Mouse (Mus musculus) monocyte, adult 5-6 weeks (primary cell): ENCODE data around the gene Tbx15. TPM values are rescaled to one million over a fixed set of nuclear protein-coding genes. Genes with fewer than 3 reads are reported as not detected.

Source experiments
- ATAC-seq: fragments of 153-309, 156-312 bp; replicated peaks from 2 replicates; pipeline ENCODE4 v1.8.0; 2017; ENCODE audit warnings: mild to moderate bottlenecking; ENCODE audit not compliant: low TSS enrichment, insufficient number of reproducible peaks, severe bottlenecking, poor library complexity, low FRiP score
- total RNA-seq: library from RNA; stranded (forward); fragments of 200-1000, 200-491, 200-594 nt; gene quantifications from 3 replicates; pipeline ENCODE4 v1.2.3, GENCODE M21; 2017

Tbx15 gene
- total RNA-seq, 1 experiment from 2014 or later = not detected

DNA sequence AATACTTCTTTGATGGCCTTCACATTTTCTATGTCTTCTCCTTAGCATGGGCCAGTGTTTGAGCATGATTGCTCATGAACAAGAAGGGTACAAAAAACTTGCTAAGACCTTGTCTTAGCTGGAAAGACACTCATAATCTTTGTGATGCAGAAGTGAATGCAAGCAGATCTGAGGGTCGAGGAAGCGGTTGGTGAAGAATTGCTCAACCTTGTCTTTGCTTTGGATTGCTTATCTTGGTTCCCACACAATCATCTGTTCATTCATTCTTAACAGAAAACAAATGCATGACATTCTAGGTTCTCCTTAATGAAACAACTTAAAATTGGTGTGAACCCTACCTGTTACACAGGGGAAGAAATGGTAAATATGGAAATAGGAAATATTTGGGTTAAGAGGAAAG lies 82.2 kb downstream of the Tbx15 start:
- ATAC-seq = no peak

DNA sequence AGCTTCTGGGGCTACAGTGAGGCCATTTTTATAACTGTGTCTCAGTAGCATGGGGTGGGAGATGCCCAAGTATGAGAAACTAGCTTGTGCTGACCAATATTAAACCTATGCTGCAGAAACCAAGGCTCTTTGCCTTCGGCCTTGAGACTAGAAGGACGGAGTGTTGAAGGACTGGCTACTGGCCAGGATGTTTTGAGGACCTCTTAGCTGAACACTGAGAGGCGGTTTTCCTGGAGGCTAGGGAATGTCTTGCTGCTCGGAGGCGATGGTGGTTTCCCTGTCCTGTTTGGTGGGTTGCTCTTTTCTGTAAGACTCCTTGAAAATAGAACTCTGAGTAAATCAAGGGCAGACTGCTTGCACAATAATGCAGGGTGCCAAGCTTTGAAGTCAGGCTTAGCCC lies 89.1 kb downstream of the Tbx15 start:
- ATAC-seq = no peak

GRCm38 (mm10) chr3:99331086-99331485 lies 90.9 kb downstream of the Tbx15 start:
- no peak for ATAC-seq

GRCm38 (mm10) chr3:99336866-99337265 lies 96.7 kb downstream of the Tbx15 start:
- ATAC-seq = no peak

DNA sequence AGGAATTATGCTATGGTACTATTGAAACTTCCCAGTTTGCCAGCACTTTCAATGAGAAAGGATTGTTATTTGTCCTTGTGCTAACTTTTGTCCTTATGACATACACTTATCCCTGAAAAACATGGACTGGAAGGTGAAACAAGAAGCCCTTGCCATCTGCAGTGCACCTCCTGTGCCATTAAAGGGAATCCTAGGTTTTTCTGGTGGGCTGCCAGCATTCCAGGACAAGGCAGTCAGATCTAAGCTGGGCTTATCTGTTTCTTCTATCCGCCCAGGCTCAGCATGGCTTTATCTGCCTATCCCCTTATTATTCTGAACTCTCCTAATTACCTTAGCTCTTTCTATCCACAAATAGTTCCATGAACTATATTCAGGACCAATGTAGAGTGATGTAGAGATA lies 98.6 kb downstream of the Tbx15 start:
- no peak for ATAC-seq

- no peak for ATAC-seq
These were observed 99.8 kb downstream of the Tbx15 start for GRCm38 (mm10) chr3:99340021-99340420.

DNA sequence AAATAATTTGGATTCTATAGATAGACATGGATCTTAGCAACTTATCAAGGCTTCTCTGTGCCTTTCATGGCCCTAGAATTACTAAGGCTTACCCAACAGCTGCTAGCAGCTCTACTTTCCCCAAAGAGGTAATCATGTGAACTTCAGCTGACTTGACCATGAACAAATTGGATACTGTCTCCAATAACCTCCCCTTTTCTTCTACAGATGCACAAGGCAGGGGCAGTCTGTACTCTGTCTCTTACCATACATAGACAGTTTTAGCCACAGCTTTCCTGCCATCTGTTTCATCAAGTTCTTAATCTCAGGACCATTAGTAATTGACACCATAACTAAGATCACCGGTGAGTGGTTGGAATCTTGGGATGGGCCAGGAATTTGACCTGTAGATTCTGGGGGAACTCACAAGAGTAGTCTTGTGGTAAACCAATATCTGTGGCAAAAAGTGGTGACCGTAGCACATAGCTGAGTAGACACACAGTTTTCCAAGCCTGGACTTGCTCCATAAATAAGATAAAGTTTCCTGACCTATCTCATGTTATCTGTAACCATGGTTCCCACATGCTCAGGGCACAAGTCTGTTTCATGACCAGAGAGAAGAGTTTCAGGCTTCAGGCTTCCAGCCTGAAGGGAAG lies 139.6 kb downstream of the Tbx15 start:
- ATAC-seq = no peak

DNA sequence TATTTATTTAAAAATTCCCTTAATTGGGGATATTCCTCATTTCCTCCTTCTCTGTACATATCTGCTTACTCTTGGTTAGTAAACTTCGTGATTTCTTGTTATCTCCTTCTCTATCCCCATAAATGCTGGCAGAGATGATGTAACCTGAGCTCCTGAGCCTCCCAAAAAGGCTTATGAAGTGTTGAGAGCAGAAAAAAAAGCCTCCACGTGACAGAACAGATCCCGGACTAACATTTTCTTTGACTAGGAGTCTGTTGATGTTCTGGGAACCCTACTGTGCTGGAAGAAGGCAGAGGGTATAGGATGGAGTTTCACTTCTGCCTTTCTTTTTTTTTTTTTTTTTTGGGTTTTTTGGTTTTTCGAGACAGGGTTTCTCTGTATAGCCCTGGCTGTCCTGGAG lies 146.9 kb downstream of the Tbx15 start:
- no peak for ATAC-seq

Other genes with a start within 250 kb of the Tbx15 start
- 3.8 to 8.5 TPM (median 6.1 TPM) in 3 replicates for gene Wars2, start 99.3 kb upstream of the Tbx15 start, total RNA-seq